Mouse (Mus musculus): ENCODE measurements around the gene Car5b. TPM values are rescaled to one million over a fixed set of nuclear protein-coding genes. Genes with fewer than 3 reads are reported as not detected.

Car5b gene
- polyA plus RNA-seq, 1 experiment from 2014 or later = 0.71 TPM

DNA sequence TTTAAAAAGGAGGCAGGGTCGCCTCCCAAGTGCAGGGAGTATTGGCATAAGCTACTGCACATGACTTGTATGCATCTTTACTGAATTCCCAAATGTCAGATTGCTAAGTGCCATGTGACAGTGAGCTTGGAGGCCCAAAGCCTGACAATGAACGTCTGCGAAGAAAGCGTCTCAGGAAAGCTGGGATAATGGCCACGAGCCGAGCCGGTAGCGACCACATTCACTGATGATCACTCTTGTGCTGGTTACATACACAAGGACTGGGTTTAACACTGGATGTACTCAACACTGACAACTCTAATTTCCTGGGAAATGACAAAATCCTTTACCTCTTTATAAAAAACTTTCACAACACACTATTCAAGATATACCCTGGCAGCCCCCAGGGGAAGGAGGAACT lies 93.1 kb downstream of the Car5b start:
- ATAC-seq (ENCODE audit: insufficient read depth) (no peak), DNase-seq (no peak)
- Histone ChIP-seq H3K4me3 (ENCODE audit: low read depth, low read length) (no peak overlapping the region), H3K27ac (ENCODE audit: low read depth) (no peak overlapping the region), H3K27me3 (ENCODE audit: insufficient read depth, low read length) (no peaks in the 10 kb centered on the region), H3K9ac (no peak overlapping the region), H3K4me1 (ENCODE audit: insufficient read depth) (no peaks in the 10 kb centered on the region), H3K36me3 (ENCODE audit: insufficient read depth) (peaks cover 12% of the 10 kb centered on the region; the same call in 1 of the 2 replicates), H3K4me2 (no peak overlapping the region), H3K9me3 (ENCODE audit: low read depth, low read length) (no peaks in the 10 kb centered on the region)
- 77% methylated on average over 8 of the region's 8 CpGs for WGBS
- no peak for TF ChIP-seq CTCF (IDR thresholded peaks at IDR 0.05; ENCODE audit: low read depth)

- no peaks in the 10 kb centered on the region for H3K4me1 ChIP-seq (ENCODE audit: insufficient read depth)
- ATAC-seq (ENCODE audit: insufficient read depth) (no peak), DNase-seq (no peak)
- no peaks in the 10 kb centered on the region for H3K9me3 ChIP-seq (ENCODE audit: low read depth, low read length)
- H3K4me3 ChIP-seq (ENCODE audit: low read depth, low read length) = no peak overlapping the region
- no peak overlapping the region for H3K4me2 ChIP-seq
- no peaks in the 10 kb centered on the region for H3K36me3 ChIP-seq (ENCODE audit: insufficient read depth)
- H3K27me3 ChIP-seq (ENCODE audit: insufficient read depth, low read length) = no peaks in the 10 kb centered on the region
- H3K27ac ChIP-seq (ENCODE audit: low read depth) = no peak overlapping the region
- no peak for TF ChIP-seq CTCF (IDR thresholded peaks at IDR 0.05; ENCODE audit: low read depth)
- no peak overlapping the region for H3K9ac ChIP-seq
These were observed 98.2 kb downstream of the Car5b start for GRCm38 (mm10) chrX:163929550-163929949.

Other genes starting within 250 kb of the Car5b start
- 19.8 and 20.1 TPM in 2 replicates for gene Ap1s2, start 119.0 kb downstream of the Car5b start, polyA plus RNA-seq (2014; fragmentation: Nextera tagmentation; extraction: Ambion mirVana)
- gene Zrsr2, start 69.3 kb downstream of the Car5b start, polyA plus RNA-seq (2014; fragmentation: Nextera tagmentation; extraction: Ambion mirVana) = 50.4 and 53.1 TPM in 2 replicates
- 33.4 and 34.3 TPM in 2 replicates for gene Siah1b, start 48.5 kb upstream of the Car5b start, polyA plus RNA-seq (2014; fragmentation: Nextera tagmentation; extraction: Ambion mirVana)
- gene Cltrn, start 60.8 kb upstream of the Car5b start, polyA plus RNA-seq (2014; fragmentation: Nextera tagmentation; extraction: Ambion mirVana) = 0.39 and 0.47 TPM in 2 replicates
- 0.68 and 1.0 TPM in 2 replicates for gene Ace2, start 111.3 kb upstream of the Car5b start, polyA plus RNA-seq (2014; fragmentation: Nextera tagmentation; extraction: Ambion mirVana)
- 0.66 and 1.1 TPM in 2 replicates for gene Bmx, start 230.2 kb upstream of the Car5b start, polyA plus RNA-seq (2014; fragmentation: Nextera tagmentation; extraction: Ambion mirVana)
- gene Pir, start 241.4 kb upstream of the Car5b start, polyA plus RNA-seq (2014; fragmentation: Nextera tagmentation; extraction: Ambion mirVana) = 15.1 and 15.9 TPM in 2 replicates

Data from lung, embryonic 14.5 days (tissue).